Mouse (Mus musculus) hindbrain, embryonic 16.5 days (tissue): ENCODE results near the gene Rere. TPM values are rescaled to one million over a fixed set of nuclear protein-coding genes. Genes with fewer than 3 reads are reported as not detected.
A peak's percentile ranks its signal among the peaks of the same experiment; 100 is the strongest.

ENCODE experiments used
- ATAC-seq: fragments of 200-750 bp; cut with Nextera tagmentation; 2 replicates; pipeline ENCODE4 v1.8.0; 2017; ENCODE audit warnings: moderate TSS enrichment, moderate library complexity
- H3K27ac ChIP-seq: fragments of 300-500 bp; sonication (generic); 2 replicates; pipeline ENCODE4 v1.5.1; 2014; ENCODE audit warnings: low read depth, mild to moderate bottlenecking, control low read depth, low read length, moderate library complexity
- H3K27me3 ChIP-seq: fragments of 300-500 bp; sonication (generic); replicated peaks from 2 replicates; pipeline ENCODE4 v1.6.1; 2014; ENCODE audit warnings: low read length; ENCODE audit not compliant: control insufficient read depth, insufficient read depth
- H3K36me3 ChIP-seq: fragments of 300-500 bp; sonication (generic); 2 replicates; pipeline ENCODE4 v1.6.1; 2014; ENCODE audit warnings: mild to moderate bottlenecking, low read length, moderate library complexity, mixed read lengths; ENCODE audit not compliant: control insufficient read depth, insufficient read depth
- H3K4me1 ChIP-seq: fragments of 300-500 bp; sonication (generic); 2 replicates; pipeline ENCODE4 v1.6.1; 2014; ENCODE audit warnings: low read depth, low read length; ENCODE audit not compliant: control insufficient read depth, insufficient read depth
- H3K4me2 ChIP-seq: fragments of 300-500 bp; sonication (generic); 2 replicates; pipeline ENCODE4 v1.6.1; 2014; ENCODE audit warnings: mild to moderate bottlenecking, low read length, control low read depth, moderate library complexity
- H3K4me3 ChIP-seq: fragments of 300-500 bp; sonication (generic); 2 replicates; pipeline ENCODE4 v1.5.1; 2014; ENCODE audit warnings: mild to moderate bottlenecking, low read length, control low read depth, moderate library complexity
- H3K9ac ChIP-seq: fragments of 300-500 bp; sonication (generic); 2 replicates; pipeline ENCODE4 v1.6.1; 2014; ENCODE audit warnings: low read depth, mild to moderate bottlenecking, control low read depth, low read length, moderate library complexity
- H3K9me3 ChIP-seq: fragments of 300-500 bp; sonication (generic); 2 replicates; pipeline ENCODE4 v1.6.1; 2014; ENCODE audit warnings: mild to moderate bottlenecking, low read length, moderate library complexity; ENCODE audit not compliant: control insufficient read depth
- WGBS: fragments of 180-500 bp; shearing (Covaris S2); extraction: QIAGEN DNeasy Blood & Tissue Kit; methylation state at CpG from one replicate; pipeline ENCODE4 v1.1.7; 2014; 5-methylcytosine and 5-hydroxymethylcytosine counted together
- polyA plus RNA-seq: library from polyadenylated mRNA; unstranded; fragments of >200 nt; fragmentation: Nextera tagmentation; extraction: Ambion mirVana; gene quantifications from 2 replicates; pipeline ENCODE4 v1.2.1, GENCODE M21; 2015

Gene Rere
- polyA plus RNA-seq, 1 experiment from 2014 or later, result 25.4 TPM

GRCm38 (mm10) chr4:150316546-150316945 is 35.1 kb downstream of the Rere start:
- H3K36me3 ChIP-seq, result no peaks in the 10 kb centered on the region
- H3K4me3 ChIP-seq, result no peak overlapping the region
- H3K9ac ChIP-seq, result no peak overlapping the region
- no peak overlapping the region for H3K27ac ChIP-seq
- H3K4me2 ChIP-seq, result no peak overlapping the region
- no peaks in the 10 kb centered on the region for H3K27me3 ChIP-seq
- 92% methylated on average over 1 of the region's 1 CpGs for WGBS
- no peaks in the 10 kb centered on the region for H3K9me3 ChIP-seq
- no peak for ATAC-seq
- peaks cover 4% of the 10 kb centered on the region; the same call in 1 of the 2 replicates for H3K4me1 ChIP-seq

DNA sequence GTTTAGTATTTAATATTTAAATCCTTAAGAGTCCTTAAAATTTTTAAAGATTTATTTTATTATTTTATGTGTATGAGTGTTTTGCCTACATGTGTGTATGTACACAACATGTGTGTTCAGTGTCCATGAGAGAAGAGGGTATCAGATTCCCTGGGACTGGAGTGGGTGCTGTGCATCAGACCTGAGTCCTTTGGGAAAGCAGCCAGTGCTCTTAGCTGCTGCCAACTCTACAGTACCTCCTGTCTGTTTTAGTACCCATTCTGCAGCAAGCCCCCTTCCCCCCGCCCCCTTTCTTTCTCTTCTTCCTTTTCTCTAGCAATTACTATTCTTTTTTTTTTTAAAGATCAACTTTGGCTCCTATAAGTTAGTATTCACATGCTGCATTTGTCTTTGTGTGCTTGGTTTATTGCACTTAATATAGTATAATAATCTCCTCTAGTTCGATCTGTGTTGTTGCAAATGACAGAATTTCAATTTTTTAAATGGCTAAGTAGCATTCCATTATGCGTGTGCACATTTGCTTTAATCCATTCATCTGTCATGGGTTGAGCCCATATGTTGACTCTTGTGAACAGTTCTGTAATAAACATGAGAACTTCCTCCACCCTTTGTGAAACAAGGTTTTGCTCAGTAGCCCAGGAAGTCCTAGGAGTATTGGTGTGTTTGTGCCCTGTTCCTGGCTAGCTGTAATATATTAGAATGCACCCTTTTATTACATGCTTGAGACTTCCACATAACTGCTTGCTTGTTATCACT is 43.8 kb downstream of the Rere start:
- WGBS, result 66% methylated on average over 3 of the region's 3 CpGs
- Histone ChIP-seq H3K27me3 (no peaks in the 10 kb centered on the region), H3K9me3 (no peaks in the 10 kb centered on the region), H3K4me2 (no peak overlapping the region), H3K4me3 (no peak overlapping the region), H3K9ac (no peak overlapping the region), H3K27ac (no peak overlapping the region), H3K4me1 (peaks cover 6% of the 10 kb centered on the region; the same call in 1 of the 2 replicates), H3K36me3 (no peaks in the 10 kb centered on the region)
- no peak for ATAC-seq

- Histone ChIP-seq H3K36me3 (no peaks in the 10 kb centered on the region), H3K27ac (no peak overlapping the region), H3K4me3 (no peak overlapping the region), H3K9me3 (no peaks in the 10 kb centered on the region), H3K9ac (no peak overlapping the region), H3K4me1 (peaks cover 6% of the 10 kb centered on the region; the same call in 1 of the 2 replicates), H3K4me2 (no peak overlapping the region), H3K27me3 (no peaks in the 10 kb centered on the region)
- no peak for ATAC-seq
- WGBS, result 55% methylated on average over 2 of the region's 2 CpGs
These were observed 44.6 kb downstream of the Rere start for GRCm38 (mm10) chr4:150326005-150326404.

- H3K27me3 ChIP-seq, result no peaks in the 10 kb centered on the region
- no peaks in the 10 kb centered on the region for H3K36me3 ChIP-seq
- no peak overlapping the region for H3K9ac ChIP-seq
- ATAC-seq, result no peak
- no peaks in the 10 kb centered on the region for H3K9me3 ChIP-seq
- peaks cover 6% of the 10 kb centered on the region; the same call in 1 of the 2 replicates for H3K4me1 ChIP-seq
- no peak overlapping the region for H3K4me3 ChIP-seq
- no peak overlapping the region for H3K27ac ChIP-seq
- H3K4me2 ChIP-seq, result no peak overlapping the region
- WGBS, result 83% methylated on average over 4 of the region's 4 CpGs
These were observed 46.0 kb downstream of the Rere start for GRCm38 (mm10) chr4:150327476-150327875.

GRCm38 (mm10) chr4:150333927-150334682 is 52.7 kb downstream of the Rere start:
- Histone ChIP-seq H3K27me3 (no peaks in the 10 kb centered on the region), H3K9me3 (no peaks in the 10 kb centered on the region), H3K27ac (peak overlapping the region; percentile 62; the same call in 1 of the 2 replicates), H3K9ac (no peak overlapping the region; the same call in 1 of the 2 replicates), H3K4me3 (no peak overlapping the region), H3K4me1 (peaks cover 12% of the 10 kb centered on the region), H3K36me3 (no peaks in the 10 kb centered on the region), H3K4me2 (no peak overlapping the region)
- WGBS, result 32% methylated on average over 4 of the region's 4 CpGs
- ATAC-seq, result no peak

GRCm38 (mm10) chr4:150337260-150337659 is 55.8 kb downstream of the Rere start:
- no peak for ATAC-seq
- 91% methylated on average over 1 of the region's 1 CpGs for WGBS
- H3K4me1 ChIP-seq, result peaks cover 14% of the 10 kb centered on the region

GRCm38 (mm10) chr4:150338906-150339650 is 57.6 kb downstream of the Rere start:
- Histone ChIP-seq H3K4me2 (no peak overlapping the region), H3K27ac (0 out of 2 replicates have a peak overlapping the region, but pooled peaks have one; percentile 26), H3K9ac (no peak overlapping the region), H3K9me3 (no peaks in the 10 kb centered on the region), H3K27me3 (no peaks in the 10 kb centered on the region), H3K4me1 (peaks cover 14% of the 10 kb centered on the region), H3K36me3 (no peaks in the 10 kb centered on the region), H3K4me3 (no peak overlapping the region)
- WGBS, result 21% methylated on average over 8 of the region's 8 CpGs
- ATAC-seq, result peak; percentile 78

More at GRCm38 (mm10) chr4:150337260-150337659, 55.8 kb downstream of the Rere start:
- no peaks in the 10 kb centered on the region for H3K27me3 ChIP-seq
- no peaks in the 10 kb centered on the region for H3K36me3 ChIP-seq
- no peak overlapping the region for H3K9ac ChIP-seq
- no peak overlapping the region for H3K4me2 ChIP-seq
- no peak overlapping the region for H3K27ac ChIP-seq
- H3K9me3 ChIP-seq, result no peaks in the 10 kb centered on the region
- H3K4me3 ChIP-seq, result no peak overlapping the region

GRCm38 (mm10) chr4:150340796-150341525 is 59.5 kb downstream of the Rere start:
- ATAC-seq, result no peak
- H3K4me1 ChIP-seq, result peaks cover 15% of the 10 kb centered on the region
- no peaks in the 10 kb centered on the region for H3K27me3 ChIP-seq
- H3K9ac ChIP-seq, result no peak overlapping the region
- no peak overlapping the region for H3K4me3 ChIP-seq
- H3K4me2 ChIP-seq, result no peak overlapping the region
- no peaks in the 10 kb centered on the region for H3K36me3 ChIP-seq
- WGBS, result 88% methylated on average over 6 of the region's 6 CpGs
- H3K27ac ChIP-seq, result no peak overlapping the region
- no peaks in the 10 kb centered on the region for H3K9me3 ChIP-seq
